7 mouse cellular contexts compared by ENCODE assay signal in the genomic region with DNA sequence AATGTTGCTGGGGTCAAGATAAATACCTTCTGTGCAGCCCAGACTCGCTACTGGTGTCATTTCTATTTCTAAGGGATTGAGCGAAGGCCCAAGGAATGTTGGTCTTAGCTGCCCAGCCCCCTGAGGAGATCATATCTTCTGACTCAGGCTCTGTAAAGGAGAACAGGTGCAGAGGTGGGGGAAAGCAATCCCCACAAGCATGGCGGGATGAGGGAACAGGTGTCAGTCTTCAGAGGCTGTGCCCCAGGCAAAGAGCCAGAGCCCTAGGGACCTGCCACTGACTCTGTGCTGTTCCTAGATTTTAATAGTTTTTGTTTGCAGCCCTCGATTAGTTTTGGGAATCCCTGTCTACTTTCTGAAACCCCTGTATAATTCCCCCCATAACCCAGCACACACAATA. TPM values are rescaled to one million over a fixed set of nuclear protein-coding genes. Genes with fewer than 3 reads are reported as not detected.
DNase-seq lines count a peak whose midpoint lies in the region; ATAC-seq and TF ChIP-seq lines count a peak whose summit lies in the region.

No protein-coding gene starts in this region.

- DNase-seq in kidney, postnatal 36 days, result no peak
- peak; percentile 70 for DNase-seq in embryonic facial prominence, embryonic 14.5 days (ENCODE audit: low spot score)
- no peak for DNase-seq in hindbrain, postnatal 0 days (ENCODE audit: low spot score)
- no peak for DNase-seq in adrenal gland, adult 18-20 months (ENCODE audit: low spot score in 2 of 2)

- no peaks in the 10 kb centered on the region for H3K9me3 ChIP-seq in kidney, embryonic 16.5 days (ENCODE audit: low read length)
- no peaks in the 10 kb centered on the region for H3K9me3 ChIP-seq in embryonic facial prominence, embryonic 14.5 days (ENCODE audit: control insufficient read depth, low read length)
- H3K9me3 ChIP-seq in hindbrain, postnatal 0 days (ENCODE audit: low read length), result no peaks in the 10 kb centered on the region
- 0 out of 2 replicates have a peak, but pooled peaks cover 3% of the 10 kb centered on the region for H3K9me3 ChIP-seq in neural tube, embryonic 12.5 days

- peak overlapping the region; percentile 68; the same call in 1 of the 2 replicates for H3K4me2 ChIP-seq in kidney, embryonic 16.5 days (replicated peaks; ENCODE audit: low read depth, low read length)
- peak overlapping the region; percentile 76 for H3K4me2 ChIP-seq in embryonic facial prominence, embryonic 14.5 days (ENCODE audit: low read depth, low read length)
- H3K4me2 ChIP-seq in hindbrain, postnatal 0 days (ENCODE audit: low read depth, low read length), result peak overlapping the region; percentile 83
- peak overlapping the region; percentile 77; the same call in 1 of the 2 replicates for H3K4me2 ChIP-seq in neural tube, embryonic 12.5 days (replicated peaks)

- H3K36me3 ChIP-seq in kidney, embryonic 16.5 days (ENCODE audit: insufficient read depth, low read length), result no peaks in the 10 kb centered on the region
- H3K36me3 ChIP-seq in embryonic facial prominence, embryonic 14.5 days (ENCODE audit: control insufficient read depth, insufficient read depth, low read length), result no peaks in the 10 kb centered on the region
- no peaks in the 10 kb centered on the region for H3K36me3 ChIP-seq in hindbrain, postnatal 0 days (ENCODE audit: insufficient read depth, low read length)
- H3K36me3 ChIP-seq in neural tube, embryonic 12.5 days, result no peaks in the 10 kb centered on the region

- no peak overlapping the region for H3K9ac ChIP-seq in kidney, embryonic 16.5 days (replicated peaks; ENCODE audit: low read length)
- H3K9ac ChIP-seq in embryonic facial prominence, embryonic 14.5 days (ENCODE audit: low read depth, low read length), result no peak overlapping the region
- no peak overlapping the region for H3K9ac ChIP-seq in hindbrain, postnatal 0 days (replicated peaks; ENCODE audit: low read length)
- H3K9ac ChIP-seq in neural tube, embryonic 12.5 days, result no peak overlapping the region

- H3K4me1 ChIP-seq in kidney, embryonic 16.5 days (ENCODE audit: insufficient read depth, low read length), result peaks cover 22% of the 10 kb centered on the region
- H3K4me1 ChIP-seq in embryonic facial prominence, embryonic 14.5 days (ENCODE audit: control insufficient read depth, insufficient read depth, low read length), result peaks cover 5% of the 10 kb centered on the region; the same call in 1 of the 2 replicates
- peaks cover 15% of the 10 kb centered on the region for H3K4me1 ChIP-seq in hindbrain, postnatal 0 days (ENCODE audit: insufficient read depth, low read length)
- H3K4me1 ChIP-seq in neural tube, embryonic 12.5 days, result peaks cover 12% of the 10 kb centered on the region

- H3K27me3 ChIP-seq in kidney, embryonic 16.5 days (ENCODE audit: insufficient read depth, low read length), result no peaks in the 10 kb centered on the region
- H3K27me3 ChIP-seq in embryonic facial prominence, embryonic 14.5 days (replicated peaks; ENCODE audit: control insufficient read depth, insufficient read depth, low read length), result no peaks in the 10 kb centered on the region
- H3K27me3 ChIP-seq in hindbrain, postnatal 0 days (ENCODE audit: insufficient read depth, low read length), result no peaks in the 10 kb centered on the region
- no peaks in the 10 kb centered on the region for H3K27me3 ChIP-seq in neural tube, embryonic 12.5 days (replicated peaks)

- H3K27ac ChIP-seq in kidney, embryonic 16.5 days (ENCODE audit: low read length), result peak overlapping the region; percentile 19; the same call in 1 of the 2 replicates
- peak overlapping the region; percentile 61; the same call in 1 of the 2 replicates for H3K27ac ChIP-seq in embryonic facial prominence, embryonic 14.5 days (replicated peaks; ENCODE audit: low read depth, low read length)
- no peak overlapping the region for H3K27ac ChIP-seq in hindbrain, postnatal 0 days
- no peak overlapping the region for H3K27ac ChIP-seq in neural tube, embryonic 12.5 days

- TF ChIP-seq CTCF in hindbrain, postnatal 0 days (IDR thresholded peaks at IDR 0.05; ENCODE audit: low read depth), result no peak

- peak; percentile 13 for ATAC-seq in kidney, embryonic 16.5 days (ENCODE audit: low FRiP score, low TSS enrichment)
- peak; percentile 31 for ATAC-seq in embryonic facial prominence, embryonic 14.5 days (ENCODE audit: low read depth)
- no peak for ATAC-seq in hindbrain, postnatal 0 days
- ATAC-seq in neural tube, embryonic 12.5 days (ENCODE audit: low FRiP score, low read depth), result peak; percentile 3; the same call in 1 of the 2 replicates
- no peak for ATAC-seq in CD4-positive, CD25-positive, alpha-beta regulatory T cell, adult 4 months

- 42% methylated on average over 4 of the region's 4 CpGs for WGBS in kidney, embryonic 16.5 days
- 66% methylated on average over 4 of the region's 4 CpGs for WGBS in embryonic facial prominence, embryonic 14.5 days
- 75% methylated on average over 4 of the region's 4 CpGs for WGBS in hindbrain, postnatal 0 days
- 79% methylated on average over 4 of the region's 4 CpGs for WGBS in neural tube, embryonic 12.5 days

- no peak overlapping the region for H3K4me3 ChIP-seq in kidney, embryonic 16.5 days (ENCODE audit: low read length)
- no peak overlapping the region for H3K4me3 ChIP-seq in embryonic facial prominence, embryonic 14.5 days (ENCODE audit: low read depth, low read length)
- no peak overlapping the region for H3K4me3 ChIP-seq in hindbrain, postnatal 0 days (ENCODE audit: low read length)
- H3K4me3 ChIP-seq in neural tube, embryonic 12.5 days, result no peak overlapping the region

RNA-seq across cellular contexts. Expression of gene Smim20, which starts 0.7 kb away (rescaled TPM):
- polyA plus RNA-seq in kidney, embryonic 16.5 days (2015; fragmentation: Nextera tagmentation; extraction: Ambion mirVana), result 98.2 and 98.5 TPM in 2 replicates
- polyA plus RNA-seq in embryonic facial prominence, embryonic 14.5 days (2014; fragmentation: Nextera tagmentation; extraction: Ambion mirVana), result 96.7 and 104 TPM in 2 replicates
- 42.8 and 57.1 TPM in 2 replicates for total RNA-seq in hindbrain, postnatal 0 days (2014; rRNA removed)
- polyA plus RNA-seq in hindbrain, postnatal 0 days (2015; fragmentation: Nextera tagmentation; extraction: Ambion mirVana), result 88.3 and 94.8 TPM in 2 replicates
- 65.6 and 75.6 TPM in 2 replicates for polyA plus RNA-seq in neural tube, embryonic 12.5 days (2016; fragmentation: Nextera tagmentation; extraction: Ambion mirVana)
- 10 to 100 TPM; 41.4 to 48.1 TPM for total RNA-seq in adrenal gland, adult 18-20 months (2021)
- 100 to 1,000 TPM; 104 to 116 TPM for polyA plus RNA-seq in CD4-positive, CD25-positive, alpha-beta regulatory T cell, adult 4 months (2017; shearing (Covaris generic))

RNA-seq across cellular contexts. Expression of gene Sel1l3, which starts 52.5 kb away (rescaled TPM):
- 18.9 and 20.0 TPM in 2 replicates for polyA plus RNA-seq in kidney, embryonic 16.5 days (2015; fragmentation: Nextera tagmentation; extraction: Ambion mirVana)
- 5.9 and 6.9 TPM in 2 replicates for polyA plus RNA-seq in embryonic facial prominence, embryonic 14.5 days (2014; fragmentation: Nextera tagmentation; extraction: Ambion mirVana)
- total RNA-seq in hindbrain, postnatal 0 days (2014; rRNA removed), result 19.1 and 22.4 TPM in 2 replicates
- polyA plus RNA-seq in hindbrain, postnatal 0 days (2015; fragmentation: Nextera tagmentation; extraction: Ambion mirVana), result 4.7 and 4.8 TPM in 2 replicates
- polyA plus RNA-seq in neural tube, embryonic 12.5 days (2016; fragmentation: Nextera tagmentation; extraction: Ambion mirVana), result 4.6 and 5.7 TPM in 2 replicates
- 1 to 10 TPM; 1.3 to 2.5 TPM for total RNA-seq in adrenal gland, adult 18-20 months (2021)
- polyA plus RNA-seq in CD4-positive, CD25-positive, alpha-beta regulatory T cell, adult 4 months (2017; shearing (Covaris generic)), result under 1 TPM in 1 of 2 experiments, not detected in 1; 0.09 TPM

Comparison
In these comparisons a context has a peak if more than half of its experiments do, and no peak if none do; other contexts are left out.
1. ATAC-seq: peak in kidney, embryonic 16.5 days (single experiment), embryonic facial prominence, embryonic 14.5 days (single experiment) and neural tube, embryonic 12.5 days (single experiment); none in hindbrain, postnatal 0 days (single experiment) and CD4-positive, CD25-positive, alpha-beta regulatory T cell, adult 4 months (single experiment).
2. H3K27ac ChIP-seq: peak in kidney, embryonic 16.5 days (single experiment) and embryonic facial prominence, embryonic 14.5 days (single experiment); none in hindbrain, postnatal 0 days (single experiment) and neural tube, embryonic 12.5 days (single experiment).
3. Peak in every context shown above with its lines, with median percentiles within 50 percentile points of each other: H3K4me2 ChIP-seq.